Mouse (Mus musculus): Measurements from ENCODE around the gene 1110051M20Rik.

- no peak for TF ChIP-seq CTCF (IDR thresholded peaks at IDR 0.05; ENCODE audit: insufficient read depth, low read depth, low read length)
- no peak for TF ChIP-seq POLR2A (IDR thresholded peaks at IDR 0.05; ENCODE audit: insufficient read depth, low read depth, low read length)
These were observed 117.7 kb downstream of the 1110051M20Rik start for GRCm38 (mm10) chr2:91326746-91327350.
